Mouse (Mus musculus): Measurements from ENCODE around the gene Micu2. TPM values are rescaled to one million over a fixed set of nuclear protein-coding genes. Genes with fewer than 3 reads are reported as not detected.

The Micu2 gene
- total and polyA plus RNA-seq, 2 experiments from 2014 or later, result 50.8 to 71.6 TPM

DNA sequence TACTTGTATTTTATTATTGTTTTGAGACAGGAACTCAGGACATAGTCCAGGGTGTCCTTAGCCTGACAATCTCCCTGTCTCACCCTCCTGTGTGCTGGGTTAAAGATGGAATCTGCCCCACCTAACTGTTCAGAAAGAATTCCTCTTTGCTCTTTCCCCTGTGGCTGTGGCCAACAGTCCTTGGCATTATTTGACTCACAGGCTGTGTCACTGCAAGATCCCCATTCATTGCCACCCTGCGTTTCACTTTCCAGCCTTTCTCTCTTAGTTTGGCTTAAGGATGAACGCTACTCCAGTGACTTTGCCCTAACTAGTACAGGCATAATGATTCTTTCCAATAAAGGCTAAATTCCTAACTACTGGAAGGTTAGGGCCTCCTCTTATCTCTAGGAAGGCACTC is 104.7 kb downstream of the Micu2 start:
- H3K9ac ChIP-seq (replicated peaks; ENCODE audit: low read length, poor library complexity, severe bottlenecking), result no peak overlapping the region
- no peaks in the 10 kb centered on the region for H3K36me3 ChIP-seq (ENCODE audit: insufficient read depth, low read length)
- H3K27ac ChIP-seq (ENCODE audit: low read depth, low read length), result no peak overlapping the region
- H3K27me3 ChIP-seq (ENCODE audit: insufficient read depth, low read length), result no peaks in the 10 kb centered on the region
- H3K4me1 ChIP-seq (ENCODE audit: insufficient read depth, low read length), result no peaks in the 10 kb centered on the region
- no peak for ATAC-seq (ENCODE audit: low FRiP score)
- TF ChIP-seq CTCF (IDR thresholded peaks at IDR 0.05), result no peak
- H3K4me2 ChIP-seq (ENCODE audit: low read depth, low read length, poor library complexity, severe bottlenecking), result no peak overlapping the region
- no peak for DNase-seq (ENCODE audit: low spot score)
- H3K9me3 ChIP-seq (ENCODE audit: low read length), result no peaks in the 10 kb centered on the region
- WGBS, result 87% methylated on average over 2 of the region's 2 CpGs
- H3K4me3 ChIP-seq (ENCODE audit: low read depth, low read length), result no peak overlapping the region

DNA sequence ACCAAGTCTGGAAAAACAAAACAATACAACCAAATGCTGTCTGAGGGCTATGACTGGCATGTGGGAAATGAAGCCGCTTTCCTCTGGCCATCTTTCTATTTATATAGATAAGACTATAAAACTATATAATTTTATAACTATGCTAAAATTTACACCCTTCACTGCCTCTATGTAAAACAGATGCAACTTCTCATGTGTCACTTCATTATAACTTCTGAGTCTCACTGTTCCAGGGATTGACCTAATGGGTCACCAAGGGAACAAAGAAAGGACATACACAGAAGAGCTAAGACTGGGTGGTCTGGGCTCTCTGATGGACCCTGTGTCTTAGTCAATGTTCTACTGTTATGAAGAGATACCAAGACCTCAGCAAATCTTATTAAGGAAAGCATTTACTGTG is 106.1 kb downstream of the Micu2 start:
- Histone ChIP-seq H3K27me3 (ENCODE audit: insufficient read depth, low read length) (no peaks in the 10 kb centered on the region), H3K4me2 (ENCODE audit: low read depth, low read length, poor library complexity, severe bottlenecking) (no peak overlapping the region), H3K9ac (replicated peaks; ENCODE audit: low read length, poor library complexity, severe bottlenecking) (no peak overlapping the region), H3K36me3 (ENCODE audit: insufficient read depth, low read length) (no peaks in the 10 kb centered on the region), H3K4me3 (ENCODE audit: low read depth, low read length) (no peak overlapping the region), H3K9me3 (ENCODE audit: low read length) (no peaks in the 10 kb centered on the region), H3K4me1 (ENCODE audit: insufficient read depth, low read length) (peaks cover 4% of the 10 kb centered on the region; the same call in 1 of the 2 replicates), H3K27ac (ENCODE audit: low read depth, low read length) (no peak overlapping the region)
- ATAC-seq (ENCODE audit: low FRiP score), result no peak
- no peak for TF ChIP-seq CTCF (IDR thresholded peaks at IDR 0.05)
- WGBS, result 100% methylated on average over 1 of the region's 1 CpGs
- DNase-seq (ENCODE audit: low spot score), result no peak

DNA sequence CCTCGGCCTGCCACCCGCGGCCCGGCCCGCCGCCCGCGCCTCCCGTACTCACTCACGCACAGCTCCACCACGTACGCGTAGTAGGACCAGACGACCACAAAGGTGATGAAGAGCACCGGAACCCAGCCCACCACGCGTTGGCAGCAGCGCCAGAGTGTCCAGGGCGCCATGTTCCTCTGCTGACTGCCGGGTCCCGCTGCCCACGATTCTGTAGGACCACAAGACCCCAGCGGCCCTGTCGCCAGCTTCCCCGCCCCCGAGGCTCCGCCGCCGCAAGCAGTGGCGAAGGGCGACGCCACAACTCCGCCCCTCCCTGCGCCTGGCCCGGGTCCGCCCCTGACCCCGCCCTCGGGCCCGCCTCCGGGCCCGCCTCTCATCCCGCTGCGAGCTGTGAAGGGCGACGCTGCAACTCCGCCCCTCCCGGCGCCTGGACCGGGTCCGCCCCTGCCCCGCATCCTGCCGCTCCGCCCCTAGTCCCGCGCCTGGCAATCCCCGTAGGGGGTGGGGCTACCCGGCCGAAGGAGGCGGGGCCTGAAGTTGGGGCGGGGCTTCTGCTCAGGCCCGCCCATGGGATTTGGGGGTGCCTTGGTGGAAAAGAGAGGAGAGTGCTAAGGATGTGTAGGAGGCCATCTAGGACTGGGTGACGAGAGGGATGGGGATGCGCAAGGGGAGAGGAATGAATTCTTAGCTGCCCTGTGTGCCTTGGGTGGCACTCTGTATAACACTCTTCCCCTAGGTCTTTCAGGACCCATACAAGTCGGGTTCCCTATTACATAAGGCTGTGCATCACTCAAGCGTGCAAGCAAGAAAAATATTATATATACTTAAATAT is 108.8 kb downstream of the Micu2 start, which contains the start of gene Zdhhc20:
Zdhhc20 (minus strand) TSS at position 266 of the 832 bp plus-strand sequence.
- Histone ChIP-seq H3K9me3 (ENCODE audit: low read length) (no peaks in the 10 kb centered on the region), H3K27me3 (ENCODE audit: insufficient read depth, low read length) (no peaks in the 10 kb centered on the region), H3K4me1 (ENCODE audit: insufficient read depth, low read length) (peaks cover 5% of the 10 kb centered on the region; the same call in 1 of the 2 replicates), H3K27ac (ENCODE audit: low read depth, low read length) (peak within 1 kb of the TSS; percentile 86), H3K4me2 (ENCODE audit: low read depth, low read length, poor library complexity, severe bottlenecking) (peak within 1 kb of the TSS; percentile 57), H3K9ac (replicated peaks; ENCODE audit: low read length, poor library complexity, severe bottlenecking) (peak within 1 kb of the TSS; percentile 90), H3K4me3 (ENCODE audit: low read depth, low read length) (peak within 1 kb of the TSS; percentile 91), H3K36me3 (ENCODE audit: insufficient read depth, low read length) (no peaks in the 10 kb centered on the region)
- DNase-seq (ENCODE audit: low spot score) (peak; percentile 95), ATAC-seq (ENCODE audit: low FRiP score) (peak; percentile 95)
- WGBS, result 4% methylated on average over 52 of the region's 65 CpGs
- TF ChIP-seq CTCF (IDR thresholded peaks at IDR 0.05), result no peak

DNA sequence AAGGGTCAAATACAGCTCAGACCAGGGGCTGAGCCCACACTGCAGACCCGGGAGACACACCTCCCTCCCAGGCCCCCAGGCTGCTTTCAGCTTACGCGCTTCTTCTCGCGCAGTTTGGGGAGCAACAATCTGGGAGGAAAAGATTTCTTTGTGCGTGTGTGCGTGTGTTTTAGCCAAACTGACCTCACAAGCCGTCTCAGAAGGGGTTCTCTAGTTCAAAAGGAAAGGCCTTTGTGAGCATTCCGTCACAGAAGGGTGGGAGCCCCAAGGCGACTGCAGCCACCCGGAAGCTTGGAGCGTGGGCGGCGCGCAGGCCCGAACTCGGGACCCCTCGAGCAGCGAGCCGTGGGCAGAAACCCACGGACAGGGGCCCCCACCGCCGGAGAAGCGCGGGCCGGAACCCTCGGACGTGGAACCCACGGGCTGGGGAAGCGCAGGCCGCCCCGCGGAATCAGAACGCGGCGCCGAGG is 109.5 kb downstream of the Micu2 start:
- Histone ChIP-seq H3K4me1 (ENCODE audit: insufficient read depth, low read length) (peaks cover 5% of the 10 kb centered on the region; the same call in 1 of the 2 replicates), H3K9ac (replicated peaks; ENCODE audit: low read length, poor library complexity, severe bottlenecking) (peak overlapping the region; percentile 90), H3K27ac (ENCODE audit: low read depth, low read length) (peak overlapping the region; percentile 86), H3K4me2 (ENCODE audit: low read depth, low read length, poor library complexity, severe bottlenecking) (peak overlapping the region; percentile 57), H3K36me3 (ENCODE audit: insufficient read depth, low read length) (no peaks in the 10 kb centered on the region), H3K4me3 (ENCODE audit: low read depth, low read length) (peak overlapping the region; percentile 91), H3K27me3 (ENCODE audit: insufficient read depth, low read length) (no peaks in the 10 kb centered on the region), H3K9me3 (ENCODE audit: low read length) (no peaks in the 10 kb centered on the region)
- under 1% methylated on average over 37 of the region's 37 CpGs for WGBS
- DNase-seq (ENCODE audit: low spot score) (peak; percentile 63), ATAC-seq (ENCODE audit: low FRiP score) (peak; percentile 53)
- no peak for TF ChIP-seq CTCF (IDR thresholded peaks at IDR 0.05)

DNA sequence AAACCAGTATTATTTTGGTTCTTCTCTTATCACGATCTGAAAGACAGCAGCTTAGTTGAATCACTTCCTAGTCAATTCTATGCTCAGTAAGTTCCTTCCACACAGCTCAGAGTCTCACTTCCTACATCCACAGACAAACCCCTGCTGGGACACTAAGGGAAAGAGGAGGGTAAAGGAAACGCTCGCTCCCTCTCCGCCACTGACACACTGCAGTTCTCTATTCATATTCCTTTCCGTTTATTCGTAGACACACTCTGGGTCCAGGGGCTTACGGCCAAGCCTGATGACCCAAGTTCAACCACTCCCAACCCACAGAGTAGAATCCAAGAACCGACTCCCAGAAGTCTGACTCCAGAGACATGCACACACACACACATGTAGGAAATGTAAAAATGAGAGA is 111.9 kb downstream of the Micu2 start:
- DNase-seq (ENCODE audit: low spot score) (no peak), ATAC-seq (ENCODE audit: low FRiP score) (no peak)
- TF ChIP-seq CTCF (IDR thresholded peaks at IDR 0.05), result no peak
- Histone ChIP-seq H3K4me1 (ENCODE audit: insufficient read depth, low read length) (peaks cover 5% of the 10 kb centered on the region; the same call in 1 of the 2 replicates), H3K4me2 (ENCODE audit: low read depth, low read length, poor library complexity, severe bottlenecking) (no peak overlapping the region), H3K9ac (replicated peaks; ENCODE audit: low read length, poor library complexity, severe bottlenecking) (no peak overlapping the region), H3K4me3 (ENCODE audit: low read depth, low read length) (no peak overlapping the region; the same call in 1 of the 2 replicates), H3K27ac (ENCODE audit: low read depth, low read length) (no peak overlapping the region), H3K9me3 (ENCODE audit: low read length) (no peaks in the 10 kb centered on the region), H3K36me3 (ENCODE audit: insufficient read depth, low read length) (no peaks in the 10 kb centered on the region), H3K27me3 (ENCODE audit: insufficient read depth, low read length) (no peaks in the 10 kb centered on the region)
- 57% methylated on average over 8 of the region's 8 CpGs for WGBS

DNA sequence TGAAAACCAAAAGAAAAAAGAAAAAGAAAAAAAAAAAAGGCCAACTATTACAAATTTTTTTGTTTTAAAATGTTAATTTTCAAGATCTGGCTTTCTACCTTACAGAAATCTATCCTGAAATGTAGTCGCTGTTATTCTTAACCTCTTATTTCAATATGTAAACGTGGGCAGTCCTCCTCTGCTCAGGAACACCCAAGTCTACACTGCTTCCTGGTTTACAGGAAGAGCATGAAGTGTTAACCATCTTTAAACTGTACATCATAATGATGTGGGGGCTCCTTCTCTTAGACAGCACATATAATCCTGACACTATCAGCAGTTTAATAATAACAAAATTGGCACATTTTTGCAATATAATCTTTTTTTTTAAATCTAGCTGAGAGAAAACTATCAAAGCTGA is 113.0 kb downstream of the Micu2 start:
- Histone ChIP-seq H3K9me3 (ENCODE audit: low read length) (no peaks in the 10 kb centered on the region), H3K36me3 (ENCODE audit: insufficient read depth, low read length) (no peaks in the 10 kb centered on the region), H3K27ac (ENCODE audit: low read depth, low read length) (no peak overlapping the region), H3K4me3 (ENCODE audit: low read depth, low read length) (no peak overlapping the region), H3K27me3 (ENCODE audit: insufficient read depth, low read length) (no peaks in the 10 kb centered on the region), H3K4me1 (ENCODE audit: insufficient read depth, low read length) (peaks cover 5% of the 10 kb centered on the region; the same call in 1 of the 2 replicates), H3K4me2 (ENCODE audit: low read depth, low read length, poor library complexity, severe bottlenecking) (no peak overlapping the region), H3K9ac (replicated peaks; ENCODE audit: low read length, poor library complexity, severe bottlenecking) (no peak overlapping the region)
- 94% methylated on average over 2 of the region's 2 CpGs for WGBS
- no peak for ATAC-seq (ENCODE audit: low FRiP score)
- DNase-seq (ENCODE audit: low spot score), result no peak
- TF ChIP-seq CTCF (IDR thresholded peaks at IDR 0.05), result no peak
